Mouse (Mus musculus) mature B cell (primary cell): ENCODE measurements around the gene Ndufa13.

ENCODE experiments used
- in situ Hi-C: fragments of 300-500 bp; cut with MboI; formaldehyde crosslinking; loops from 2 replicates; pipeline ENCODE4 v1.14.3; 2019

Ndufa13 gene

GRCm38 (mm10) chr8:69907106-69907505, 4.7 kb upstream of the Ndufa13 start:
- in situ Hi-C loops: no loop called here

- in situ Hi-C loops: no loop called here
Measured at GRCm38 (mm10) chr8:69906260-69906659, 3.9 kb upstream of the Ndufa13 start.

GRCm38 (mm10) chr8:69904096-69904495, 1.7 kb upstream of the Ndufa13 start:
- in situ Hi-C loops: no loop called here

GRCm38 (mm10) chr8:69903063-69903542, 745 bp upstream of the Ndufa13 start:
- in situ Hi-C loops: no loop called here

GRCm38 (mm10) chr8:69901484-69902162, 735 bp downstream of the Ndufa13 start:
- in situ Hi-C loops: no loop called here

GRCm38 (mm10) chr8:69900895-69901451, 1.4 kb downstream of the Ndufa13 start:
- in situ Hi-C loops: no loop called here

GRCm38 (mm10) chr8:69899876-69900275, 2.5 kb downstream of the Ndufa13 start:
- in situ Hi-C loops: no loop called here

GRCm38 (mm10) chr8:69897857-69898256, 4.5 kb downstream of the Ndufa13 start:
- in situ Hi-C loops: no loop called here

- in situ Hi-C loops: no loop called here
Measured at GRCm38 (mm10) chr8:69895772-69896451, 6.4 kb downstream of the Ndufa13 start.

- in situ Hi-C loops: no loop called here
Measured at GRCm38 (mm10) chr8:69894836-69895332, 7.5 kb downstream of the Ndufa13 start.

GRCm38 (mm10) chr8:69893863-69894262, 8.5 kb downstream of the Ndufa13 start:
- in situ Hi-C loops: no loop called here

- in situ Hi-C loops: no loop called here
Measured at GRCm38 (mm10) chr8:69890813-69891241, 11.5 kb downstream of the Ndufa13 start.

- in situ Hi-C loops: no loop called here
Measured at GRCm38 (mm10) chr8:69888902-69889301, 13.5 kb downstream of the Ndufa13 start.

GRCm38 (mm10) chr8:69888244-69888866, 14.0 kb downstream of the Ndufa13 start:
- in situ Hi-C loops: no loop called here

GRCm38 (mm10) chr8:69887289-69888243, 14.8 kb downstream of the Ndufa13 start, which contains the start of gene Cilp2:
Gene Cilp2 (minus strand): TSS chr8:69887687.
- in situ Hi-C loops: no loop called here

- in situ Hi-C loops: no loop called here
Measured at GRCm38 (mm10) chr8:69884141-69884540, 18.2 kb downstream of the Ndufa13 start.

GRCm38 (mm10) chr8:69882833-69883600, 19.3 kb downstream of the Ndufa13 start:
- in situ Hi-C loops: no loop called here

- in situ Hi-C loops: no loop called here
Measured at GRCm38 (mm10) chr8:69882021-69882756, 20.2 kb downstream of the Ndufa13 start.

- in situ Hi-C loops: no loop called here
Measured at GRCm38 (mm10) chr8:69881261-69881865, 21.0 kb downstream of the Ndufa13 start.
